Mouse (Mus musculus): ENCODE measurements around the gene Mtch2.
"Not testable (repeated sequence)": the region's sequence is repeated elsewhere in the genome, so short reads cannot be mapped to it uniquely, and the experiment has no call there.

Gene Mtch2

GRCm38 (mm10) chr2:90864184-90864583 lies 17.2 kb downstream of the Mtch2 start:
- DNase-seq (ENCODE audit: low read depth, low spot score), result no peak

GRCm38 (mm10) chr2:90866524-90866923 lies 19.6 kb downstream of the Mtch2 start:
- DNase-seq (ENCODE audit: low read depth, low spot score), result peak; percentile 77

GRCm38 (mm10) chr2:90870136-90870601 lies 23.2 kb downstream of the Mtch2 start:
- no peak for DNase-seq (ENCODE audit: low read depth, low spot score)

DNA sequence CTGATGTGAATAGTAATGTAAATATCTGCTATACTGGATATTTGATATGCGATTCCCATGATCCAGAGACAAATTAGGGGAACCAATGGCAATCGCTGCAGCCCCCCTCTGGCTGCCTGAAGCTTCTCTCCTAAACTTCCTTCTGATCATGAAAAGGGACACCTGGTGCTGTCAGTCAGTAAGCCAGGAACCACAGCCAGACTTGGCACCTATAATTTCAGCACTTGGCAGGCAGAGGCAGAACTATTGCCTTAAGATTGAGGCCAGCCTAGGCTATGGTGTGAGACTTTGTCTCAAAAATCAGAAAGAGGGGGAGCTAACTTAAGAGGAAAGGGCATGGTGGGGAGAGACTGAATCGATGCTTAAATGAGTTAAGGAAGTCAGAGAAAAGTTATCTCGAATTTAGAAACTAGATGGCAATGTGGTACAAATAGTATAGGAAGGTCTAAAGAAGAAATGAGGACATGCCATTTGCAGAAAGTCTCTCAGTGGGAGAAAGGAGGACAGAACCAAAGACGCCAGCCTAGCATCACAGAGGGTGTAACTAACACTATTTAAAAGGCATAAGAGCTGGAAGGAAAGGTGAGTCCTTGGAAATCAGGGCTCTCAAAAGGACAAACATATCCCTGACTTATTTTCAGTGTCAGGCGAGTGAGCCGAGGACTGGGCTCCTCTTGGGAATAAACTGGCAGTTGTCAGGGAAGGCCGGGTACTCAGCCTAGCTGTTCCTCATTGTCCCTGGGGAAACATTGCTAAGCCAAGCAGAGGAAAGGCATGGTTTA lies 24.4 kb downstream of the Mtch2 start:
- no peak for DNase-seq (ENCODE audit: low read depth, low spot score)

- no peak for DNase-seq (ENCODE audit: low read depth, low spot score)
Observed at GRCm38 (mm10) chr2:90874025-90874424, 27.1 kb downstream of the Mtch2 start.

DNA sequence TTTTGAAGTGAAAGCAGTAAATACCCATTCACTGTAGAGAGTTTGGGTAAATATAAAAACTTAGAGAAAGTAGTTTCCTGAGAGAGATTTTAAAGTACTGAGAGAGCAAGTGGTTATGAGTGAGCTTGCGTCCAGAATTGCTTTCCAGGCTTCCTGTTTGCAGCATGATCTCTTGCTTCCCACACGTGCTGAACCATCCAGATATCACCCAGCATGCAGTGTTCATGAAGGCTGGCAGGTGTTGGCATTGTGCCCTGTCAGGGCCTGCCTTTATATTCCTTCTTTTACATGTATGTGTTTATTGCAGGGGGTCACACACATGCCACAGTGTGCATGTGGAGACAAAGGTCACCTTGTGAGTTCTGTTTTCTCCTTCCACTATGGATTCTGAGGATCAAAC lies 28.3 kb downstream of the Mtch2 start:
- no peak for DNase-seq (ENCODE audit: low read depth, low spot score)

GRCm38 (mm10) chr2:90877584-90878259 lies 30.8 kb downstream of the Mtch2 start:
- DNase-seq (ENCODE audit: low read depth, low spot score), result no peak

DNA sequence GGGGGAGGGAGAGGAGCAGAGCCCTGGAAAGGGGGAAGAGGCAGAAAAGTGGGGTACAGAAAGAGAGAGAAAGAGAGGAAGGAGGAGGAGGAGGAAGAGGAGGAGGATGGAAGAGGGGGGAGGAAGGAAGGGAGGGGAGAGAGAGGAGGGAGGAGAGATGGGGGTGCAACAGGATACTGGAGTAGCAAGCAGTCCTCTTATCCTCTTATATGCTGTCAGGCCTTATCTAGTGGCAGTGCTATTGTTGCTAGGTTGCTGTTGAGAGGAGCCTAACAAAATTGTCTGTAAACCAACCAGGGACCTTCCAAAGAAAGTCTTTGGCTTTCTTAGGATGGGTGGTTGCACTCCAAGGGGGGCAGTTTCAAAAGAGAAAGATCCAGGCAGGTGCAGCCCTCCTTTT lies 32.5 kb downstream of the Mtch2 start:
- no peak for DNase-seq (ENCODE audit: low read depth, low spot score)

GRCm38 (mm10) chr2:90880144-90880785 lies 33.3 kb downstream of the Mtch2 start:
- no peak for DNase-seq (ENCODE audit: low read depth, low spot score)

DNA sequence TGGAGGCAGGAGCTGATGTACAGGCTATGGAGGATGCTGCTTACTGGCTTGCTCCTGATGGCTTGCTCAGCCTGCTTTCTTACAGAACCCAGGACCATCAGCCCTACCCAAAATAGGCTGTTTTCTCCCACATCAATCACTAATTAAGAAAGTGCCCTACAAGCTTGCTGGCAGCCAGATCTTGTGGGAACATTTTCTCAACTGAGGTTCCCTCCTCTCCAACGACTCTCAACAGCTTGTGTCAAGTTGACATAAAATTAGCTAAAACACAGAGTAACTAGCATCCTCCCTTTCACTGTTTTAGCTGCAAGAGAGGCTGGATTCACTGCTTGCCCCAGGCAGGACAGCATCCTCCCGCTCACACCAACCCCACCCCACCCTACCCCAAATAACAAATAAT lies 34.9 kb downstream of the Mtch2 start:
- no peak for DNase-seq (ENCODE audit: low read depth, low spot score)

- no peak for DNase-seq (ENCODE audit: low read depth, low spot score)
Observed at GRCm38 (mm10) chr2:90885218-90886041, 38.5 kb downstream of the Mtch2 start, which contains the start of gene C1qtnf4. Gene C1qtnf4, plus strand, starts transcription at chr2:90885860.

GRCm38 (mm10) chr2:90886436-90886835 lies 39.5 kb downstream of the Mtch2 start:
- DNase-seq (ENCODE audit: low read depth, low spot score), result no peak

DNA sequence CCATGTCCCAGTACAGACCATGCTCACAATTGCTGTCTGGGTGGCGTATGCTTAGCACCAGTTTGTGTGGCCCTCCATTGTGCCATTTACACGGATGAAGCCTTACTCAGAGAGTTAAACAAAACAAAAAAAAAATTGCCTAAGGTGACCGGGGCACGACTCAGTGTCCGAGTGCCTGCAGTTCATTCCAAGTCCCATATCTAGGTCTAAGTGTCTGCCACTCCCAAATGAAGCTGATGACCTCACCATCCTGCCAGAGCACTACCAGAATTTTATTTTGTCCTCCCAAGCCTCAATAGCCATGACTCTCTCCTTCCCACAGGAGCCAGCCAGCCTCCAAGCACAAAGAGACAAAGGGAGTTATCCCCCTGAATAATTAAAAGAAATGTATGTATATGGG lies 40.7 kb downstream of the Mtch2 start:
- no peak for DNase-seq (ENCODE audit: low read depth, low spot score)

GRCm38 (mm10) chr2:90889550-90890548 lies 42.9 kb downstream of the Mtch2 start:
- peak; percentile 70 for DNase-seq (ENCODE audit: low read depth, low spot score)

DNA sequence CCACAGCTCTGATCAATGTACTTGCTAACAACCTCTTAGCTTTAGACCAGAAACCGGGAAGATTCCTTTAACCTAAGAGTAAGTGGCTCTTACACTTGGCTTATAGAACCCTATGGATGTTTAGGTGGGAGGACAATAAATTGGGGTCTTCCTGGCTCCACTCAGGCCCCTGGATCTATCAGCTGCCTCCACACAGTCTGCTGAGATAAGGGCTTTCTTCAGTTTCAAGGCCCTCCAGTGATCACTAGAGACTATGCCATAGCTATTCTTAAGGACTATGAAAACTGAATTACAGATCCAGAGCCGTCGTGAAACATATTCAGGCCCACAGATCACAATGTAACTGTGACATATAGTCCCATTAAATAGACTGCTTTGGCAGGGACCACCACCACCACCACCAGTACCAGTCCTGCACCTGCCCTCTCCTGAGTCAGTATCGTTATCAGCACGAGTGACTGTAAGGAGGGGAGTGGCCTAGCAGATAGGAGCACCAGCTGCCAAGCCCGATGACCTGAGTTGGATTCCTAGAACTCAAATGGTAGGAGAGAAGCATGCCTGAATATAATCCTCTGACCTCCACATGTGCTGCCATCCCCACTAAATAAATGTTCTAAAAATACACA lies 46.8 kb downstream of the Mtch2 start:
- DNase-seq (ENCODE audit: low read depth, low spot score), result no peak

DNA sequence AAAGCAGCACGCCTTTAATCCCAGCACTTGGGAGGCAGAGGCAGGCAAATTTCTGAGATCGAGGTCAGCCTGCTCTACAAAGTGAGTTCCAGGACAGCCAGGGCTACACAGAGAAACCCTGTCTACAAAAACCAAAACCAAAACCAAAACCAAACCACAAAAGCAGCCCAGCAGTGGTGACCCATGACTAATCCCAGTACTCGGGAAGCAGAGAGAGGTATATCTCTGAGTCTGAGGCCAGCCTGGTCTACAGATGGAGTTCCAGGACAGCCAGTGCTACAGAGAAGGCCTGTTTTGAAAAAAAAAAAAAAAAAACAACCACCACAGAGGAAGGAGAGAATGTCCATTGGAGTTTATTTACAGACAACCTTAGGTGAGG lies 47.3 kb downstream of the Mtch2 start:
- not testable (repeated sequence) for DNase-seq (ENCODE audit: low read depth, low spot score)

GRCm38 (mm10) chr2:90903398-90903797 lies 56.4 kb downstream of the Mtch2 start:
- DNase-seq (ENCODE audit: low read depth, low spot score), result no peak

GRCm38 (mm10) chr2:90904076-90904855 lies 57.3 kb downstream of the Mtch2 start, which contains the start of the genes Kbtbd4 and Ndufs3:
Gene Kbtbd4, plus strand, starts transcription at chr2:90904740.
Gene Ndufs3, minus strand, starts transcription at chr2:90904827.
- peak; percentile 93 for DNase-seq (ENCODE audit: low read depth, low spot score)

- no peak for DNase-seq (ENCODE audit: low read depth, low spot score)
Observed at GRCm38 (mm10) chr2:90904856-90905224, 57.9 kb downstream of the Mtch2 start.

All from forelimb bud, embryonic 11.5 days (tissue).